Mouse (Mus musculus) frontal cortex, postnatal 10 days (tissue): Measurements from ENCODE around the gene Tcn2.
"Not testable (repeated sequence)": the region's sequence is repeated elsewhere in the genome, so short reads cannot be mapped to it uniquely, and the experiment has no call there.

Experiments used
- DNase-seq, 2 experiments: peaks; one replicate each; pipeline ENCODE4 v3.0.0; 2022; ENCODE audit warnings: low spot score in 2 of 2, mixed read lengths in 1 of 2

Tcn2 gene

GRCm38 (mm10) chr11:3930019-3930418, 1.9 kb downstream of the Tcn2 start:
- DNase-seq: peak in 1 of 2 experiments; percentile 3

- no peak for DNase-seq
These were observed 6.0 kb downstream of the Tcn2 start for GRCm38 (mm10) chr11:3925916-3926315.

GRCm38 (mm10) chr11:3922731-3923130, 9.2 kb downstream of the Tcn2 start:
- DNase-seq: no peak

- no peak for DNase-seq
These were observed 9.8 kb downstream of the Tcn2 start for GRCm38 (mm10) chr11:3922115-3922514.

GRCm38 (mm10) chr11:3921281-3921850, 10.6 kb downstream of the Tcn2 start:
- peak in 1 of 2 experiments; percentile 40 for DNase-seq

GRCm38 (mm10) chr11:3920476-3920875, 11.5 kb downstream of the Tcn2 start:
- DNase-seq: no peak

GRCm38 (mm10) chr11:3918738-3919137, 13.2 kb downstream of the Tcn2 start:
- no peak for DNase-seq

- DNase-seq: peak; percentile 57 to 76
These were observed 17.7 kb downstream of the Tcn2 start, which contains the start of gene Slc35e4 for GRCm38 (mm10) chr11:3914109-3914840. TSS of gene Slc35e4 (minus strand) at chr11:3914664.

GRCm38 (mm10) chr11:3913316-3914108, 18.4 kb downstream of the Tcn2 start:
- DNase-seq: peak; percentile 88 to 93

GRCm38 (mm10) chr11:3912875-3913271, 19.1 kb downstream of the Tcn2 start:
- DNase-seq: peak; percentile 41 to 46

- DNase-seq: peak; percentile 24 to 52
These were observed 19.7 kb downstream of the Tcn2 start for GRCm38 (mm10) chr11:3912100-3912874.

- DNase-seq: not testable (repeated sequence)
These were observed 20.5 kb downstream of the Tcn2 start for GRCm38 (mm10) chr11:3911440-3911839.

- no peak for DNase-seq
These were observed 21.2 kb downstream of the Tcn2 start for GRCm38 (mm10) chr11:3910513-3911310.

- DNase-seq: no peak
These were observed 22.7 kb downstream of the Tcn2 start for GRCm38 (mm10) chr11:3909236-3909635.

- DNase-seq: no peak
These were observed 26.5 kb downstream of the Tcn2 start for GRCm38 (mm10) chr11:3905446-3905845.

GRCm38 (mm10) chr11:3904673-3905072, 27.3 kb downstream of the Tcn2 start:
- no peak for DNase-seq

GRCm38 (mm10) chr11:3903046-3903445, 28.9 kb downstream of the Tcn2 start:
- DNase-seq: peak; percentile 60 to 76

GRCm38 (mm10) chr11:3902516-3902915, 29.4 kb downstream of the Tcn2 start:
- DNase-seq: no peak

GRCm38 (mm10) chr11:3900296-3900695, 31.7 kb downstream of the Tcn2 start:
- no peak for DNase-seq

- no peak for DNase-seq
These were observed 36.0 kb downstream of the Tcn2 start for GRCm38 (mm10) chr11:3895933-3896332.

- no peak for DNase-seq
These were observed 36.5 kb downstream of the Tcn2 start for GRCm38 (mm10) chr11:3895458-3895857.
